ENCODE assay signal across 33 mouse cellular contexts in genomic region chr4:104934997-104935396, GRCm38 (mm10). TPM values are rescaled to one million over a fixed set of nuclear protein-coding genes. Genes with fewer than 3 reads are reported as not detected.
A peak's percentile ranks its signal among the peaks of the same experiment; 100 is the strongest.
DNase-seq lines count a peak whose midpoint lies in the region; ATAC-seq and TF ChIP-seq lines count a peak whose summit lies in the region.
"Had no signal": no experiment of that assay in that cellular context is flagged by ENCODE, and none has a peak within 500 bp of the region (broad histone marks: within the 10 kb centered on the region; RNA-seq: fewer than 3 reads in every experiment).

No protein-coding gene starts in this region.

- H3K27me3 ChIP-seq in heart, embryonic 10.5 days (ENCODE audit: insufficient read depth, poor library complexity, severe bottlenecking): no peaks in the 10 kb centered on the region
- no peaks in the 10 kb centered on the region for H3K27me3 ChIP-seq in MEL (ENCODE audit: control insufficient read depth in 1 of 2, insufficient read depth in 2 of 2, low read length in 2 of 2)
- H3K27me3 ChIP-seq: CH12.LX; embryonic facial prominence, embryonic 13.5 days; heart, embryonic 15.5 days; hindbrain, embryonic 13.5 days; lung, embryonic 15.5 days had no signal

- ATAC-seq in megakaryocyte-erythroid progenitor cell, adult 5-6 weeks (replicated peaks; ENCODE audit: low FRiP score, low TSS enrichment, poor library complexity, severe bottlenecking): peak; percentile 73
- ATAC-seq: forebrain, postnatal 0 days; intestine, embryonic 16.5 days had no signal

- no peak overlapping the region for H3K4me3 ChIP-seq in heart, embryonic 10.5 days
- no peak overlapping the region for H3K4me3 ChIP-seq in MEL (ENCODE audit: control insufficient read depth in 1 of 2, insufficient read depth in 1 of 2, low read depth in 2 of 2, low read length in 2 of 2)
- H3K4me3 ChIP-seq: embryonic facial prominence, embryonic 13.5 days; heart, embryonic 15.5 days; hindbrain, embryonic 13.5 days; lung, embryonic 15.5 days had no signal

- no peak for TF ChIP-seq RAD21 in MEL (IDR thresholded peaks at IDR 0.05; ENCODE audit: low read depth, low read length)

- TF ChIP-seq CTCF in MEL (IDR thresholded peaks at IDR 0.05 in 2 of 3, conservative IDR thresholded peaks at IDR 0.05 in 1 of 3; ENCODE audit: control insufficient read depth in 1 of 3, insufficient read depth in 1 of 3, low read depth in 2 of 3, low read length in 3 of 3, poor library complexity in 1 of 3, severe bottlenecking in 1 of 3): no peak

- TF ChIP-seq POLR2A in MEL (IDR thresholded peaks at IDR 0.05; ENCODE audit: control insufficient read depth in 1 of 2, insufficient read depth in 1 of 2, low read depth in 1 of 2, low read length in 2 of 2, poor library complexity in 1 of 2): no peak

- DNase-seq in adrenal gland, adult (ENCODE audit: inconsistent age in 2 of 2, low spot score in 1 of 2): peak; percentile 58 to 76
- DNase-seq in adrenal gland, postnatal 4 days (ENCODE audit: low spot score in 2 of 2): no peak
- DNase-seq in heart, embryonic 10.5 days (ENCODE audit: low spot score): no peak
- no peak for DNase-seq in heart, postnatal 10 days
- DNase-seq in MEL (ENCODE audit: low read depth, low spot score): peak; percentile 43
- DNase-seq in lung, postnatal 25 days (ENCODE audit: low spot score): no peak
- DNase-seq: cerebellum, adult 18-20 months; forebrain, postnatal 0 days; gastrocnemius, postnatal 10 days; heart, postnatal 4 days; kidney, adult 8-10 months; kidney, postnatal 4 days; liver; lung, postnatal 4 days; midbrain, embryonic 14.5 days; thymus, postnatal 14 days had no signal

- no peaks in the 10 kb centered on the region for H3K36me3 ChIP-seq in heart, embryonic 10.5 days
- peaks cover 0 to 11% of the 10 kb centered on the region in 2 experiments; a peak in 2 of 4 replicates for H3K36me3 ChIP-seq in MEL (ENCODE audit: control insufficient read depth in 1 of 2, insufficient read depth in 2 of 2, low read length in 2 of 2)
- H3K36me3 ChIP-seq: embryonic facial prominence, embryonic 13.5 days; heart, embryonic 15.5 days; hindbrain, embryonic 13.5 days; lung, embryonic 15.5 days had no signal

- no peaks in the 10 kb centered on the region for H3K79me2 ChIP-seq in MEL (ENCODE audit: control insufficient read depth, insufficient read depth, low read length, poor library complexity)

- intact Hi-C loops in heart, postnatal 10 days (cut with DNase I): no loop called here

- H3K9ac ChIP-seq in MEL (ENCODE audit: control insufficient read depth, low read depth, low read length, poor library complexity, severe bottlenecking): no peak overlapping the region
- H3K9ac ChIP-seq: embryonic facial prominence, embryonic 13.5 days; forebrain, postnatal 0 days; heart, embryonic 15.5 days; hindbrain, embryonic 13.5 days; lung, embryonic 15.5 days had no signal

- no peak for TF ChIP-seq EP300 in MEL (IDR thresholded peaks at IDR 0.05; ENCODE audit: low read depth in 1 of 2, low read length in 2 of 2)

- H3K9me3 ChIP-seq in heart, embryonic 10.5 days: no peaks in the 10 kb centered on the region
- H3K9me3 ChIP-seq in MEL (replicated peaks; ENCODE audit: insufficient read depth, low read length): no peaks in the 10 kb centered on the region
- H3K9me3 ChIP-seq: embryonic facial prominence, embryonic 13.5 days; heart, embryonic 15.5 days; hindbrain, embryonic 13.5 days; lung, embryonic 15.5 days had no signal

- peak overlapping the region; percentile 50; the same call in 1 of the 2 replicates for H3K27ac ChIP-seq in heart, embryonic 10.5 days
- H3K27ac ChIP-seq in MEL (ENCODE audit: control insufficient read depth, low read depth, low read length): no peak overlapping the region
- H3K27ac ChIP-seq: embryonic facial prominence, embryonic 13.5 days; heart, embryonic 15.5 days; hindbrain, embryonic 13.5 days; kidney, postnatal 0 days; lung, embryonic 15.5 days had no signal

- peaks cover 35% of the 10 kb centered on the region for H3K4me1 ChIP-seq in heart, embryonic 10.5 days
- peaks cover under 1 to 21% of the 10 kb centered on the region in 2 experiments for H3K4me1 ChIP-seq in MEL (ENCODE audit: control insufficient read depth in 1 of 2, insufficient read depth in 2 of 2, low read length in 2 of 2)
- H3K4me1 ChIP-seq: lung, embryonic 15.5 days had no signal

- 48% methylated on average over 3 of the region's 3 CpGs for WGBS in heart, embryonic 10.5 days

TF ChIP-seq in MEL, 35 proteins besides CTCF, POLR2A, EP300 and RAD21:
- TF ChIP-seq HCFC1 (IDR thresholded peaks at IDR 0.05; ENCODE audit: low read depth, low read length): no peak
- no peak for TF ChIP-seq KAT2A (conservative IDR thresholded peaks at IDR 0.05; ENCODE audit: low read depth, low read length)

RNA-seq across cellular contexts. Expression of gene Fyb2, which starts 21.7 kb away (rescaled TPM):
- total RNA-seq in adrenal gland, postnatal 4 days (2021): under 1 TPM; 0.34 to 0.51 TPM
- 0.10 and 0.24 TPM in 2 replicates for polyA plus RNA-seq in heart, embryonic 10.5 days (2016; fragmentation: Nextera tagmentation; extraction: Ambion mirVana)
- under 1 TPM in 1 of 2 experiments, not detected in 1; 0.10 TPM for total RNA-seq in heart, postnatal 10 days (2021)
- total RNA-seq in MEL (2012; rRNA removed): 0.07 and 0.08 TPM in 2 replicates
- polyA plus RNA-seq in MEL (2012; ENCODE audit: insufficient read depth in 1 of 2, insufficient read length in 2 of 2, low read depth in 1 of 2, low replicate concordance in 2 of 2, missing spikeins in 1 of 2): under 1 TPM in 1 of 2 experiments, not detected in 1; 0.10 TPM
- not detected in 2 replicates for total RNA-seq in megakaryocyte-erythroid progenitor cell, adult 5-6 weeks (2014; fragmentation: Nextera tagmentation)
- total RNA-seq in megakaryocyte-erythroid progenitor cell, adult 5-6 weeks (2017): not detected in 2 replicates
- total RNA-seq: common myeloid progenitor, adult 5-6 weeks; heart, postnatal 4 days; monocyte, adult 5-6 weeks; neutrophil, adult 5-6 weeks had no signal

RNA-seq across cellular contexts. Expression of gene C8a, which starts 58.8 kb away (rescaled TPM):
- total RNA-seq in adrenal gland, postnatal 4 days (2021): 10 to 100 TPM in 1 of 2 experiments, under 1 TPM in 1; 0.48 to 15.3 TPM
- polyA plus RNA-seq in heart, embryonic 10.5 days (2016; fragmentation: Nextera tagmentation; extraction: Ambion mirVana): 0.14 and 1.1 TPM in 2 replicates
- total RNA-seq in heart, postnatal 10 days (2021): not detected
- total RNA-seq in MEL (2012; rRNA removed): not detected in 2 replicates
- not detected for polyA plus RNA-seq in MEL (2012; ENCODE audit: insufficient read depth in 1 of 2, insufficient read length in 2 of 2, low read depth in 1 of 2, low replicate concordance in 2 of 2, missing spikeins in 1 of 2)
- not detected in 2 replicates for total RNA-seq in megakaryocyte-erythroid progenitor cell, adult 5-6 weeks (2014; fragmentation: Nextera tagmentation)
- total RNA-seq in megakaryocyte-erythroid progenitor cell, adult 5-6 weeks (2017): not detected in 2 replicates
- total RNA-seq: common myeloid progenitor, adult 5-6 weeks; forebrain, postnatal 0 days; gastrocnemius, postnatal 10 days; heart, postnatal 4 days; layer of hippocampus, adult 8-10 months; left cerebral cortex, adult 18-20 months; monocyte, adult 5-6 weeks; neutrophil, adult 5-6 weeks had no signal
- polyA plus RNA-seq: C2C12; embryonic facial prominence, embryonic 13.5 days; forebrain, embryonic 11.5 days; forebrain, postnatal 0 days; heart, embryonic 15.5 days; hindbrain, embryonic 13.5 days; limb, embryonic 11.5 days; lung, embryonic 15.5 days; midbrain, embryonic 14.5 days; urinary bladder, adult 2 months had no signal

Comparison
In these comparisons a context has a peak if more than half of its experiments do, and no peak if none do; other contexts are left out.
1. DNase-seq: peak in adrenal gland, adult (2 of 2) and MEL (single experiment); none in adrenal gland, postnatal 4 days (0 of 2), heart, embryonic 10.5 days (single experiment), heart, postnatal 10 days (0 of 2) and lung, postnatal 25 days (single experiment).